Mouse (Mus musculus) CH12.LX (cell line): Measurements from ENCODE around the gene Ptgr1.

Source experiments
- E2F4 ChIP-seq: IDR thresholded peaks from 2 replicates; pipeline ENCODE4 v1.6.1; 2011; ENCODE audit warnings: low read depth, low read length, improper control_type of control experiment; ENCODE audit not compliant: insufficient replicate concordance
- EP300 ChIP-seq: IDR thresholded peaks from 2 replicates; pipeline ENCODE4 v1.6.1; 2011; ENCODE audit warnings: low read length, improper control_type of control experiment

- no peak for TF ChIP-seq E2F4
- no peak for TF ChIP-seq EP300
Measured at GRCm38 (mm10) chr4:59007974-59008373, 21.1 kb upstream of the Ptgr1 start.
